Mouse (Mus musculus): ENCODE measurements around the gene Slc17a9.
"Not testable (repeated sequence)": the region's sequence is repeated elsewhere in the genome, so short reads cannot be mapped to it uniquely, and the experiment has no call there.

Gene Slc17a9

DNA sequence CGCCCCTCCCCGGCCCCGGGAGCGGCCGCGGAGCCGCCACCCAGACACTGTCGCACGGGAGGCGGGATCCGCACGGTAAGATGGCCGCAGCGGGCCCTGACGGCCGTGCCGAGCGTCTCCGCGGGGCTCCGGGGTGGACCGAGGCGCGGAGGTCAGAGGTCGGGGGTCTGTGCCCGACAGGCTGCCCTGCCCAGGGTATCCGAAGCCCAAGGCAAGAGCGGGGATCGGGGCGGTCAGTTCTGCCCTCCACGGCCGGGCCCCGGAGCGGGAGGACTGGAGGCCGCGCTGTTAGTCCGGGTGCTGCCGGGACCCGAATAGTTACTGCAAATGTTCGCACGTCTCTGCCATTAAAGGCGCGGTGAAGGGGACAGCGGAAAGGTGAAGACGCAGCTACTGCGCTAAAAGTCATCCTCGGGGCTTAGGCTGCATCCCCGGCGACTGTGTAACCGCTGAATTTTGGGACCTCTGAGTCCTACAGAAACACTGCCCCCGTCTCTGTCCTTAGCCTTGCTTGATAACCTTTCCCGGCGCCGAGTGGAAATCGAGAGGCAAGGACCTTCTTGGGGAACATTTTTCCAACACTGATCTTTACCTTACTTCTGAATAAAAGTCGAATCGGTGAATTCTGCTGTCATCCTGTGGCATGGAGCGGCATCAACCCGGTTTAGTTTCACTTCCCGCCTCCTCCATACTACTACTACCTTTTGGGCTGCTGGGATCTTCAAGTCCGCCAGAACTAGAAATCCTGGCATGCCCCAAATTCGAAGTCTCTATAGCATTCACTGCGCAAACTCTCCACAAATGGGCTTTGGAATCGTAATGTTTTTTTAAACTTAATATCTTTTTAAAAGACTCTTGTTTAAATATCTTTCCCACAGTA, 14.5 kb upstream of the Slc17a9 start:
- in situ Hi-C loops (cut with MboI): no loop called here

DNA sequence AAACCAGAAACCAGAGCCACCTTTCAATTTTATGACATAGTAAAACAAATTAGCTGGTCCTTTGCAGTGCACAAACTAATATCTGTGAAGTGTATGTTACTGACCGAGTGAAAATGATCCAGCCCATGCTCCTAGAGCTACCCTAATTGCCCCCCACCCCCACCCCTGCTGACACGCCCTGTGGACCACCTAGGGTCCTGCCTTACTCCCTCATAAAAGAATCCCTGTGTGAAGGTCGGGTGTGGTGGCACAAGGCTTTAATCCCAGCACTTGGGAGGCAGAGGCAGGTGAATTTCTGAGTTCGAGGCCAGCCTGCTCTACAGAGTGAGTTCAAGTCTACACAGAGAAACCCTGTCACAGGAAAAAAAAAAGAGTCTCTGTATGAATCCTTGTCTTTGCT, 13.5 kb upstream of the Slc17a9 start:
- in situ Hi-C loops (cut with MboI): no loop called here

DNA sequence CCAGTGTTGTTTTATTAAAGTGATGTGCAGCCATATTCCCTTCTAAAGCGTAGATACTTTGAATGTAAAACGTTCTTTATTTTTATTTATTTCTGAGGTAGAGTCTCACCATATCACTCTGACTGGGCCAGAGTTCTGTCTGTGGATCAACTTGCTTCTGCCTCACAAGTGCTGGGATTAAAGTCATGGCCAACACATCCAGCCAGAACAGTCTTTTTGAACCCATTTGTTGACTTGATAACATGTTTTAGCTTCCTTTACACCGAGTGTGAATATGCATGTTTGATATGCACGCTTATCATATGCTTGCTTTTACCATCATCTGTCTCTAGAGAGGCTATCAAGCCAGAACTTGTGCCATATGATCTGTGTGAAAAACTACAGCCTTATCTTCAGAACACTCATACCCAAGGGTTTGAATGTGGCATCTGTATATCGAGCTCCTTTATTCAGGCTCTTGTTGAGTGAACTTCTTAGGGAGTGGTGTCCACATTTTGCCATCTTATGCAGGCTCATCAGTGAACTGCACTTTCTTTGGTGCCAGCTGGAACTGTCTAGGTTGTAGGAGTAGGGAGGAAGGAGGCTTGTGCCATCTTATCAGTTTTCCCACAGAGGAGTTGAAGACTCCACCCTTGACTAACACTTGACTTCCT, 12.9 kb upstream of the Slc17a9 start:
- in situ Hi-C loops (cut with MboI): no loop called here

DNA sequence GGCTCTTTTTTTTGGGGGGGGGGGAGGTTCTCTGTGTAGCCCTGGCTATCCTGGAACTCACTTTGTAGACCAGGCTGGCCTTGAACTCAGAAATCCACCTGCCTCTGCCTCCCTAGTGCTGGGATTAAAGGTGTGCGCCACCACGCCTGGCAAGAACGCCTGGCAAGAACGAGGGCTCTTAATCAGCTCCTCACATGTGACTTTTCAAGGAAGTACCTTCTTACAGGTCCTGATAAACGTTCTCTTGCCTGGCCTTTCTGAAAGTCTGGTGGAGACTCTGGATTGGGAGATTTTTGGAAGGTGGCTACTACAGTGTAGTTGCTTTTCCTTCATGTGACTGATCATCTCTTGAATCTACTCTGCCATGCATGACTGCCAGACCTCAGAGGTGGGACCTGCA, 2.3 kb upstream of the Slc17a9 start:
- in situ Hi-C loops (cut with MboI): not testable (repeated sequence)

DNA sequence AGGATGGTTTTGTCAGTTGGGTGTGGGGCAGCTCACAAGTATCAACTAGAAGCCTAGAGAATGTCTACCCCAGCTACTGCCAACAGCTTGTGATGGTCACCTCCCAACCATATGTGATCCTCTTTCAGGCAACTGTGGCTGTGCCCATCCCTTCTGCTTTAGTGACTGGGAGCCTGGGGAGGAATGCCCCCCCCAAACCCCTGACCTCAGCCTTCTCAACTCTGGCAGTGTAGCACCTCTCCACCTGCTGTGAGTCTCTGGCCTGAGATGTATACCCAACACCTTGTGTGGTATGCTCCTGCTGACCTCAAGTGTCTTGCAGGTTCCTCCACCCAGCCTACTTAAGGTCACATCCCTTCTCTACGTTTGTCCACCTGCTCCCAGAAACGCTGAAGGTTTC, 1.2 kb upstream of the Slc17a9 start:
- in situ Hi-C loops (cut with MboI): no loop called here

DNA sequence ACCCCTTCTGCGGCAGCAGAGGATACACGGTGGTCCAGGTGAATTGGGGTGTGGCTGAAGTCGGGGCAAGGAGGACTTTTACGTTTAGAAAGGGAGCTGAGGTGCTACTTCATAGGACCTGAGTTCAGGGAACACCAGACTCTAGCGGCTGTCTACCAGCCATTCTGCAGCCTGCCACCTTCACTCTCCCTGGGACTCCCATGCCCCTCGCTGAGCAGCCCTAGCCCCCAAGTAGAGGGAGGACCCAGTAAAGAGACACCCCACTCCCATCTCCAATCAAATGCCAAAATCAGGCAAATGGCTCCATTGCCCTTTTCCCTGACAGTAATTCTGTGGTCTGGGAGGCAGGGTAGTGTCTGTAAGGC, 333 bp downstream of the Slc17a9 start:
- in situ Hi-C loops (cut with MboI): no loop called here

DNA sequence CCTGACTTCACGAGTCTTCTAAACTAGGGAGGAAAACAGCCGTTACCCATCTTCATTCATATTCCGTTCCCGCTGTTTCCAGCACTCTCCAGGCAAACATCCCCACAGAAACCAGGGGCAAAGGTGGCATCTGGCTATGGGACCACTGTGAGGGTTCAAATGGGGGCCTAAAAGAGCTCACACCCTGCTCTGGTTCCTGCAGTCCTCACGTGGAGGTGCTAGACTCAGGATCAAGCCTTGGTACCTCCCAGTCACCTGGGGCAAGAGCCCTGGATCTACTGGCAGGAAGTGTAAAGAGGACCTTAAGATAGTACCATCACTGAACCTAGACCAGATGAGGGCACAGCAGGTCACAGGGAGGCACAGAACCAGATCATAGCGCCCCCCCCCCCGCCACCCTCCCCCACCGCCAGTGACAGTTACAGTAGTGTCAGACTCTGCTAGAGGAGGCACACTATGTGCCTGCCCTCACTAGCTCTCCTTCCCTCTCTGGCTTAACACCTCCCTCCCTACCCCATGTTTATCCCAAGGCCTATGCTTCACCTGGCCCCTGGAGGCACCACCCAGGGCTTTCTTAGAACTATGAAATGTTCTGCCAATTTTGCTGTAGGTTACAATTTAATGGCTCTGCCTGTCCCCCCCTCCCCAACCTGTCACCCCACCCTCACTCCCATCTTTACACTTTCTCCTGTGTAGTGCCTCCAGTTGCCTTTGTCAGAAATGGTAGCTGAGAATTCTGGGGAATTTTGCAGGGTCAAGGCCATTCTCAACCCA, 980 bp downstream of the Slc17a9 start:
- in situ Hi-C loops (cut with MboI): no loop called here

DNA sequence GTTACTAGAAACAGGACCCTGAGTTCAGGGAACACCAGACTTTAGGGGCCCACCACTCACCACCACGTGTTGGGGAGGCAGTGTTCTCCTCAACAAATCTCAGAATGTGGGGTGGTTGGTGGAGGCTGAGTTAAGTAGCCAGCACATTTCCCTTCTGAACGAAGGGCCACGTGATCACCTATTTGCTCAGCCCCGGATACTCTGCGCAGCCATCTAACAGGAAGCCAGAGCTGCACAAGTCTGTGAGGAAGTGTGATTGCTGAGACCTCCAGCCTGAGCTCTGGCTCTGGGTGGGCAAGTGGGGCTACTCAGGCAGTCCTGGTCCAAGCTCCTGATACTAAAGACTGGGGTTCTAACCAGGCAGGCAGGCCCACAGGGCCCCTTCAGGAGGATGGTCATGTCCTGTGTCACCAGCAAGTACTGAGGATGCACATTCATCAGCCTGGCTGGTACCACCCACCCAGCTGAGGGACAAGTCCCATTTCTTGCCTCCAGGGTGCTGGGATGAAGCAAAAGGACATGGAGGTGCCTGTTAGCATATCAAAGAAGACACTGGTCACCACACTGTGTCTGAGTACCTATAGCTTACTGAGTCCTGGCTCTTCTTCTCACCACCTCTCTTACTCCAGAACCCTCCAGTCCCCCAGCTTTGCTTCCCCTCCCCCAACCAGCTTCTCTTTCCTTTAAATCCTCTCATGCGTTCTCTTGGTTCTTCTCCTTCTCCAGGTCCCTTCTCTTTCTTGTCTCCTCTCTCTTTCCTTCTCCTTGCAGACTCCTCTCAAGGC, 1.8 kb downstream of the Slc17a9 start:
- in situ Hi-C loops (cut with MboI): no loop called here

DNA sequence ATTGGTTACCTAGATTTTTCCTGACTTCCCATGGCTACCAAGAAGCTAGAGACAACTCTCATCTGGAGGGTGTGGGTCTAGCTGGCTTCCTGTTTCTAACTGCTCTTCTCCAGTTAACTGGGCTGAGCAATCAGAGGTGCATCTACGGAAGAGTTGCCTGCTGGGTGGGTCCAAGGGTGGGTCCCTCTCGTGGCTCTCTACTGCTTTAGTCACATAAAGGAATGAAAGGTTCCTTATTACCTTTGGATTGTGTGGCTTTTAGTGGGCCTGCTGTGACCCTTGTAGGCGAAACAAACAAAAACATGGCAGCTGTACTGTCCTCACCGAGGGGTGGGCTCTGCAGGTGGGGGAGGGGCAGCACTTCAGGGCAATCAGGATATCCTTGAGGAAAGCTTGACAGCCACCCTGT, 2.6 kb downstream of the Slc17a9 start:
- in situ Hi-C loops (cut with MboI): no loop called here

DNA sequence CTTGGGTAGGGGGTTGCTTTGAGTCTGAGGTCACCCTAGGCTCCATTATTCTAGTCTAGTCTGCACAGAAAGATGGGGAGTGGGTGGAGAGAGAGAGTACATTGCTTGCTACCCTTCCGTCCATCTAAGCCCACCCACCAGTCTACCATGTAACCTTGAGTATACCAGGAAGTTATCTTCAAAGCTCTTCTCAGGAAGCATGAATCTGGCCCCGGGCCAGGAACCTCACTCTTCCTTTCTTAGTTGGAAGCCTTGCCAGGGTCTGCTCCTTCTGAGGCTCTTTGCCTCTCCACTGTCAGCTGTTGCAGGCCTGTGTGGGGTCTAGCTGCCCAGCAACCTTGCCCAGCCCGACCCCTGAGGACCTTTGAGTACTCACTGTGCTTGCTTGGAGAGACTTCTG, 6.0 kb downstream of the Slc17a9 start:
- in situ Hi-C loops (cut with MboI): no loop called here

DNA sequence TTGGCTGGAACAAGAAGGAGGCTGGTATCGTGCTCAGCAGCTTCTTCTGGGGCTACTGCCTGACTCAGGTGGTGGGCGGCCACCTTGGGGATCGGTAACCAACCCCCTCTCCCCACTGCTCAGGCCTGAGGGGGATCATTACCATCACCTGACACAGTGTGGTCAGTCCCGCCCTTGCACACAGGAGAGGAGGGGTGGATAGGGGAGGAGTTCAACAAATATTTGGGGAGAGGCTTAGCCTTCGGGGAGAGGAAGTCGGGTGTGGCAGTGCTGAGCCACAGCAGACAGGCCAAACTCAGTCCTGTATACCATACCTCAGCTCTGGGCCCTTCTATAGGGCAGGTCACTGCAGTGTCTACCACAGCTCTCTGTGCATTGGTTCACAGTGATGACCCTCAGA, 6.9 kb downstream of the Slc17a9 start:
- in situ Hi-C loops (cut with MboI): no loop called here

DNA sequence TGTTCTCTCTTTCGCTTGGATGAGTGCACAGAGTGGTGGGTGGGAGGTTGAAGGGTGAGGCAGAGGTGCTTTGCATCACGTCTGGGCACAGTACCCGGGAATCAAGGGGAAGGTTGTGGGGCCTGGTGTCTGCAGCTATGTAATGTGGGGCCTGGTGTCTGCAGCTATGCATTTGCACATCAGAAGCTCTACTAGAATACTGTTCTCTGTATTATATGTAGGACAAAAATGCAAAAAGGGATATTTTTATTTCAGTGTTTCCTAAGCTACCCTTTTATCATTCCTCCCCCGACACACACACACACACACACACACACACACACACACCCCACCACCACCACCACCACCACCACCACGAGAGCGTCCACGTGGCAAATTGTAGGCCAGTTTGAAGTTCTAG, 10.2 kb downstream of the Slc17a9 start:
- in situ Hi-C loops (cut with MboI): no loop called here

DNA sequence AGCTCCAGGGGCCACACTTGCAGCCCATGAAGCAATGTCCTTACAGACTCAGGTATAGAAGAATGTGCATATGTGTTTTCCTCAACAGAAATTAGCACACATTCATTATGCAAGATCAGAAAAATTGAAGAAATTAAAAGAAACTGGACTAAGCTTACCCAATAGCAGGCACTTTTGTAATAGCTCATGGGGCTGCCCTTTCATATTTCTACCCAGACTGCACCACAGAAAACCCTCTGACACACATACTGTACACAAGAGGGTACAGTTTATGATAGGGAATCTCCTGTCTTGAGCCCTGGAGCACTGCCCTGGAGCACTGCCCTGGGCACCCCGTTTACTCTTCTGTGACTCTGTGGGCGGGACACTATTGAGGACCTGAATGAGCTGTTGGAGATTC, 12.9 kb downstream of the Slc17a9 start:
- in situ Hi-C loops (cut with MboI): no loop called here

DNA sequence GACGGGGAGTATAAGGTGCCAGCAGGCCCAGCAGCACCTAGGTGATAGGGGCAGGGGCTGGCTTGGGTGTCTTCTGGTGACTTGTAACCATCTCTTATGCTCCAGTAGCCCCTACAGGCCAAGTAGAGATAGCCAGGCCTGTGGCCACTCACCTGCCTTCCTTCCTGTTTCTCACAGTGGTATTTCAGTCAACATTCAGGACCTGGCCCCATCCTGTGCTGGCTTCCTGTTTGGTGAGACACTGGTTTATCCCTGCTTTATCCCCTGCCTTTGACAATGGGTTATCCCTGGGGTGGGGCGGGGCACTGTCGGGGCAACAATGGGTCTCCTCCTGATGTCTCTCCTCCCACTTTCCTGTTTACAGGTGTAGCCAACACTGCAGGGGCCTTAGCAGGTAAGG, 15.3 kb downstream of the Slc17a9 start:
- in situ Hi-C loops (cut with MboI): no loop called here

DNA sequence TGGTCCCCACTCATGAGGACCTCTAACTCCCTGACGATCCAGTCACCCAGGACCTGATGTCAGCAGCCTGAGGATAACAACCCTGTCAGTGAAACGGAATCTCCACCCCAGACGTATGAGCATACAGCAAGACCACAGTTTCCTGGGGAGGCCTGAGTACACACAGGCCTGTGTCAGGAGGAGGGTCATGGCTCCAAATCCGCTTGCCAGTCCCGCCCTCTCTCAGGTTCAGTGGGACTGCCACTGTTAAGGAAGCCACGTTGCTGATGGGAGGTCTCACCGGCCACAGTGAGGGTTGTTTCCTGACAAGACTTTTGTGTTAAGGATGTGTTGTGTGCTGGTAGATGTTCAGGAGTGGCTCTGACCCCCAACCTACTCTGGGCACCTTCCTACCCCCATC, 16.4 kb downstream of the Slc17a9 start:
- in situ Hi-C loops (cut with MboI): no loop called here

DNA sequence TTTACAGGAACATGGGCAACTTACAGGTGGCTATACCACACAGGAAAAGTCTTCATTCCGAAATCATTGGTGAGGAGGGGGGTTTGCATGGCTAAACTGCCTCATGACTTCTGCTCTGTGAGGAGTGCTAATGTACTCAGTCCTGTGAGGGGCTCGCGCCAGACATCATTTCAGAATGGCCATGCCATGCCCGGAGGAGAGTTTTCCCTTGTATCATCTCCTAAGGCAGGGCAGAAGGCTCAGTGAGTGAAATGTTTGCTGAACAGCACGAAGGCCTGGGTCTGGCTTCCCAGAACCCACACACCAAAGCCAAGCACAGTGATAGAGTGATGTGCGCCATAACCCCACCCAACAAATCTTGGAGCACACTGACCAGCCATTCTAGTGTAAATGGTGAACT, 17.8 kb downstream of the Slc17a9 start:
- in situ Hi-C loops (cut with MboI): no loop called here

DNA sequence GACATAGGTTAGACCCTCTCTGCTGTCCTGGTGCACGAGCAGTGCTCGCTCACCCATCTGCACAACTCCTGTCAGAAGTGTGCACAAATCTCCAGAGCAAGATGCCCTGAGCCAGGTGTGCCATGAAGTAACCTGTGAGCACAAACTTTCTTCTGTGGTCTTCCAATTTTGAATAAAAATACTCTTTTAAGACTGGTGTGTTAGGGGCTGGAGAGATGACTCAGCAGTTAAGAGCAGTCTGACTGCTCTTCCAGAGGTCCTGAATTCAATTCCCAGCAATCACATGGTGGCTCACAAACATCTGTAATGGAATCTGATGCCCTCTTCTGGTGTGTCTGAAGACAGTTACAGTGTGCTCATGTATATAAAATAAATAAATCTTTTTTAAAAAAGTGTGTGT, 18.3 kb downstream of the Slc17a9 start:
- in situ Hi-C loops (cut with MboI): no loop called here

DNA sequence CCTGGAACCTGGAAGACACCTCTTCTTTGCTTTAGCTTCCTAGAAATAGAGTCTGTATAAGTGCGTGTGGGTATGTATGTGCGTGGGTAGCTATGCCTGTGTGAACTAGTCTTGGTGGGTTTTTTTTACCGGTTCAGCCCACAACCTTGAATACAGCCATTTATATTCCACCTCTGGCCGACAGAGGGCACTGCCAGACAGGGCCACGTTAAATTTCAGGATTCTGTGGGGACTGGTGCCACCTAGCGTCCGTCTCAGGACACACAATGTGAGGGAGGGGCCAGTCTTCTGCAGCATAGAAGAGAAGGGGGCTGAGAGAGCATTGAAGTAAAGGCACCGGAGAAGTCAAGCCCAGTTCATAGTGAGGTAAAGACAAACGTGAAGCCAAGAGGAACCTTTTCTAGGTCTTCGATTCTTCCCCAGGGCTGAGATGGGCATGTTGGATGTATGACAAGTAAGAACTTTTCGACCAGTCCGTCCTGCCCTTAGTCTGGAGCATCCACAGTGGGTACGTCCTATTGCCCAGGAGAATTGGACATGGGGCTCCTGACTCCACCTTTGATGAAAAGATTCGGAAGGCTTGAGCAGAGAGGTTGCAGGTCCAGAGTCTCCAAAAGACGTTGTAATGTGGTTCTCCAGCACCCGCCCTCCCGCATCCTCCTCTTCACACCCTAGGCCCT, 20.3 kb downstream of the Slc17a9 start:
- in situ Hi-C loops (cut with MboI): no loop called here

DNA sequence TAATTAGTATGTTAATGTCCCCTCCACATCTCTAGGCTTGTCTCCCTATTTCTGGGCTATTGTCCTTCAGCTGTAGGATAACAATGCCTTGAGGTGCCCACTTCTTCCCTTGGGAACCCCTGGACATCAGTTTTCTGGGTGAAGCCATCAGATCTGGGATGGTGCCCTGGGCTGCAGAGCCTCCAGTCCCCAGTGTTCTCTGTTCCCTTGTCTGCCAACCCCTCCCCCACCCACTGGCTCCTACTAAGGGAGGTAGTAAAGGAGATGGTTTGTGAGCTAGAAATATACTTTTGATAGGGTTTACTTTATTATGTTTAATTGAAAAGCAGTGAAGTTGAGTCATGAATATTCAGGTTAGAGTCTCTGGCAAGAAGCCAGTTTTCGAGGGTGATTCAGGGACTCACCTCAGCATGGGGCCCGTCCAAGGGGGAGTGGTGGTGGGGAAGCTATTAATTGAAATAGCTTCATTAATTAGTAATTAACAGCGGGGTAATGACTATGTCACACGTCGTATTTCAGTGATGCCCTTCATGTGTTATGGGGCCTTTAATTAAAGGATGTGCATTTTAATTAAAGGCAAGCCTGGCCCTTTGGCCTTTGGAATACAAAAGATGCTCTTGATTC, 21.6 kb downstream of the Slc17a9 start:
- in situ Hi-C loops (cut with MboI): no loop called here

DNA sequence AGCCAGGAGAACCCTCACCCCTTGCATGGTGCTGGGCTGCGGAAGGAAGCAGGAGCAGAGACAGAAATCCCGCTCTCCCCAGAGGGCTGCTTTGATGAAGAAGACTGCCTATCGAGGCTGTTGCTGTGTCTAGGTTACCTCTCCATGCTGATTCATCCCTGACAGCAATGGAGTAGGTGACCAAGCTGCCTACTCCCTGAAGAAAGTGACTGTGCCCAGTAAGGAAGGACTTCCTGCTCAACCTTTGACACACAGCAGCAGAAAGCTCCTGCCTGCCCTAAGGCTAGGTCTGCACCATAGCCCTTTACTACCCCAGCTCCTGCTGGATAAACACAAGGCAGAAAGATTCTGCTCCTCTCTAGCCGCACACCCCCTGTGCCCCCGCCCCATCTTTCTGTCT, 23.8 kb downstream of the Slc17a9 start:
- in situ Hi-C loops (cut with MboI): no loop called here
